Mouse (Mus musculus) kidney, postnatal 0 days (tissue): ENCODE measurements around the gene Theg. TPM values are rescaled to one million over a fixed set of nuclear protein-coding genes. Genes with fewer than 3 reads are reported as not detected.
A peak's percentile ranks its signal among the peaks of the same experiment; 100 is the strongest.

Source experiments
- ATAC-seq: fragments of 200-750 bp; cut with Nextera tagmentation; replicated peaks from 2 replicates; pipeline ENCODE4 v1.8.0; 2017; ENCODE audit warnings: low read depth, moderate number of reproducible peaks, moderate TSS enrichment, moderate library complexity; ENCODE audit not compliant: low FRiP score
- DNase-seq: peaks from one replicate; pipeline ENCODE4 v3.0.0-alpha.2; 2016; ENCODE audit warnings: low spot score
- H3K27ac ChIP-seq: fragments of 300-500 bp; sonication (generic); 2 replicates; pipeline ENCODE4 v1.5.1; 2014; ENCODE audit warnings: mild to moderate bottlenecking
- H3K27me3 ChIP-seq: fragments of 300-500 bp; sonication (generic); 2 replicates; pipeline ENCODE4 v1.6.1; 2014; ENCODE audit warnings: low read length, mixed read lengths; ENCODE audit not compliant: insufficient read depth
- H3K36me3 ChIP-seq: fragments of 300-500 bp; sonication (generic); 2 replicates; pipeline ENCODE4 v1.6.1; 2014; ENCODE audit warnings: low read length, mixed read lengths; ENCODE audit not compliant: insufficient read depth
- H3K4me1 ChIP-seq: fragments of 300-500 bp; sonication (generic); replicated peaks from 2 replicates; pipeline ENCODE4 v1.6.1; 2014; ENCODE audit warnings: antibody characterized with exemption, low read length, mixed read lengths; ENCODE audit not compliant: insufficient read depth
- H3K4me2 ChIP-seq: fragments of 300-500 bp; sonication (generic); 2 replicates; pipeline ENCODE4 v1.6.1; 2014; ENCODE audit warnings: mild to moderate bottlenecking, low read length, moderate library complexity, mixed read lengths
- H3K4me3 ChIP-seq: fragments of 300-500 bp; sonication (generic); replicated peaks from 2 replicates; pipeline ENCODE4 v1.5.1; 2014; ENCODE audit warnings: low read depth, low read length
- H3K9ac ChIP-seq: fragments of 300-500 bp; sonication (generic); 2 replicates; pipeline ENCODE4 v1.6.1; 2014; ENCODE audit warnings: low read depth, low read length
- H3K9me3 ChIP-seq: fragments of 300-500 bp; sonication (generic); replicated peaks from 2 replicates; pipeline ENCODE4 v1.6.1; 2016; ENCODE audit warnings: low read length, inconsistent platforms, mixed read lengths
- CTCF ChIP-seq: IDR thresholded peaks from 2 replicates; pipeline ENCODE4 v1.5.1; 2016; ENCODE audit warnings: antibody characterized with exemption, low read depth, mild to moderate bottlenecking, moderate library complexity
- WGBS: fragments of 180-500 bp; shearing (Covaris S2); extraction: QIAGEN DNeasy Blood & Tissue Kit; methylation state at CpG from one replicate; pipeline ENCODE4 v1.1.7; 2014; 5-methylcytosine and 5-hydroxymethylcytosine counted together
- polyA plus RNA-seq: library from polyadenylated mRNA; unstranded; fragments of >200 nt; fragmentation: Nextera tagmentation; extraction: Ambion mirVana; gene quantifications from 2 replicates; pipeline ENCODE4 v1.2.1, GENCODE M21; 2015

Gene Theg
- polyA plus RNA-seq, 1 experiment from 2014 or later = not detected

GRCm38 (mm10) chr10:79586243-79586642 lies 888 bp downstream of the Theg start:
- no peaks in the 10 kb centered on the region for H3K4me1 ChIP-seq
- no peaks in the 10 kb centered on the region for H3K36me3 ChIP-seq
- H3K9ac ChIP-seq = no peak overlapping the region
- no peaks in the 10 kb centered on the region for H3K27me3 ChIP-seq
- TF ChIP-seq CTCF = no peak
- no peak overlapping the region for H3K27ac ChIP-seq
- WGBS = 60% methylated on average over 8 of the region's 8 CpGs
- no peak overlapping the region for H3K4me2 ChIP-seq
- no peaks in the 10 kb centered on the region for H3K9me3 ChIP-seq
- no peak for DNase-seq
- no peak for ATAC-seq
- no peak overlapping the region for H3K4me3 ChIP-seq

- no peak overlapping the region for H3K4me2 ChIP-seq
- H3K27ac ChIP-seq = no peak overlapping the region
- no peak for TF ChIP-seq CTCF
- no peak for ATAC-seq
- DNase-seq = no peak
- no peak overlapping the region for H3K4me3 ChIP-seq
- 94% methylated on average over 5 of the region's 5 CpGs for WGBS
- no peaks in the 10 kb centered on the region for H3K27me3 ChIP-seq
- H3K36me3 ChIP-seq = no peaks in the 10 kb centered on the region
- H3K4me1 ChIP-seq = no peaks in the 10 kb centered on the region
- H3K9ac ChIP-seq = no peak overlapping the region
- no peaks in the 10 kb centered on the region for H3K9me3 ChIP-seq
These were observed 1.4 kb downstream of the Theg start for GRCm38 (mm10) chr10:79585723-79586122.

- ATAC-seq (no peak), DNase-seq (no peak)
- Histone ChIP-seq H3K9me3 (no peaks in the 10 kb centered on the region), H3K4me3 (no peak overlapping the region), H3K4me2 (no peak overlapping the region), H3K4me1 (no peaks in the 10 kb centered on the region), H3K9ac (no peak overlapping the region), H3K27me3 (no peaks in the 10 kb centered on the region), H3K36me3 (no peaks in the 10 kb centered on the region), H3K27ac (no peak overlapping the region)
- TF ChIP-seq CTCF = no peak
- WGBS = 90% methylated on average over 6 of the region's 6 CpGs
These were observed 2.0 kb downstream of the Theg start for GRCm38 (mm10) chr10:79585136-79585535.

- no peak for TF ChIP-seq CTCF
- WGBS = 57% methylated on average over 9 of the region's 9 CpGs
- Histone ChIP-seq H3K27me3 (no peaks in the 10 kb centered on the region), H3K27ac (no peak overlapping the region), H3K9me3 (no peaks in the 10 kb centered on the region), H3K9ac (no peak overlapping the region), H3K4me2 (no peak overlapping the region), H3K4me1 (no peaks in the 10 kb centered on the region), H3K4me3 (no peak overlapping the region), H3K36me3 (no peaks in the 10 kb centered on the region)
- ATAC-seq = no peak
- no peak for DNase-seq
These were observed 2.7 kb downstream of the Theg start for GRCm38 (mm10) chr10:79584426-79584825.

GRCm38 (mm10) chr10:79584021-79584420 lies 3.1 kb downstream of the Theg start:
- Histone ChIP-seq H3K27me3 (no peaks in the 10 kb centered on the region), H3K4me1 (no peaks in the 10 kb centered on the region), H3K4me2 (no peak overlapping the region), H3K4me3 (no peak overlapping the region), H3K27ac (no peak overlapping the region), H3K9ac (no peak overlapping the region), H3K9me3 (no peaks in the 10 kb centered on the region), H3K36me3 (no peaks in the 10 kb centered on the region)
- DNase-seq (no peak), ATAC-seq (no peak)
- 68% methylated on average over 7 of the region's 7 CpGs for WGBS
- no peak for TF ChIP-seq CTCF

GRCm38 (mm10) chr10:79581501-79581900 lies 5.6 kb downstream of the Theg start:
- no peak for TF ChIP-seq CTCF
- no peaks in the 10 kb centered on the region for H3K27me3 ChIP-seq
- DNase-seq (no peak), ATAC-seq (no peak)
- H3K27ac ChIP-seq = no peak overlapping the region
- no peak overlapping the region for H3K9ac ChIP-seq
- H3K4me1 ChIP-seq = no peaks in the 10 kb centered on the region
- no peaks in the 10 kb centered on the region for H3K36me3 ChIP-seq
- H3K9me3 ChIP-seq = no peaks in the 10 kb centered on the region
- WGBS = 85% methylated on average over 8 of the region's 8 CpGs
- H3K4me3 ChIP-seq = no peak overlapping the region
- H3K4me2 ChIP-seq = no peak overlapping the region

- Histone ChIP-seq H3K9me3 (no peaks in the 10 kb centered on the region), H3K9ac (no peak overlapping the region), H3K27me3 (no peaks in the 10 kb centered on the region), H3K4me3 (no peak overlapping the region), H3K4me1 (no peaks in the 10 kb centered on the region), H3K27ac (no peak overlapping the region), H3K4me2 (no peak overlapping the region), H3K36me3 (no peaks in the 10 kb centered on the region)
- DNase-seq (peak; percentile 46), ATAC-seq (no peak)
- TF ChIP-seq CTCF = peak; percentile 66
- 43% methylated on average over 6 of the region's 6 CpGs for WGBS
These were observed 6.3 kb downstream of the Theg start for GRCm38 (mm10) chr10:79580811-79581210.
